Mouse (Mus musculus) testis, adult 2 months (tissue): ENCODE data around the gene Cldn11. TPM values are rescaled to one million over a fixed set of nuclear protein-coding genes. Genes with fewer than 3 reads are reported as not detected.

Source experiments
- H3K27ac ChIP-seq: fragments of 200-500 bp; 2 replicates; pipeline ENCODE4 v1.5.1; 2012; ENCODE audit warnings: low read depth, low read length; ENCODE audit not compliant: control insufficient read depth, insufficient read depth
- H3K27me3 ChIP-seq: fragments of 200-500 bp; 2 replicates; pipeline ENCODE4 v1.6.1; 2012; ENCODE audit warnings: mild to moderate bottlenecking, low read length, moderate library complexity; ENCODE audit not compliant: control insufficient read depth, insufficient read depth
- H3K36me3 ChIP-seq: fragments of 200-500 bp; 2 replicates; pipeline ENCODE4 v1.6.1; 2012; ENCODE audit warnings: mild to moderate bottlenecking, low read length; ENCODE audit not compliant: control insufficient read depth, insufficient read depth
- H3K4me1 ChIP-seq: fragments of 200-500 bp; 2 replicates; pipeline ENCODE4 v1.6.1; 2012; ENCODE audit warnings: low read length; ENCODE audit not compliant: control insufficient read depth, insufficient read depth
- H3K4me3 ChIP-seq: fragments of 200-500 bp; 2 replicates; pipeline ENCODE4 v1.5.1; 2012; ENCODE audit warnings: low read depth, mild to moderate bottlenecking, low read length, moderate library complexity, mixed read lengths; ENCODE audit not compliant: control insufficient read depth
- CTCF ChIP-seq: fragments of 200-500 bp; IDR thresholded peaks from 2 replicates; pipeline ENCODE4 v1.5.1; 2012; ENCODE audit warnings: low read depth, mild to moderate bottlenecking, inconsistent platforms, low read length, moderate library complexity; ENCODE audit not compliant: control insufficient read depth, insufficient read depth, insufficient replicate concordance
- POLR2A ChIP-seq: fragments of 200-500 bp; IDR thresholded peaks from 2 replicates; pipeline ENCODE4 v1.6.1; 2012; ENCODE audit warnings: low read depth, mild to moderate bottlenecking, inconsistent platforms, low read length, moderate library complexity; ENCODE audit not compliant: control insufficient read depth
- polyA plus RNA-seq: library from polyadenylated mRNA; depleted of rRNA; stranded (reverse); fragments of >200 nt; gene quantifications from 2 replicates; pipeline ENCODE4 v1.2.3, GENCODE M21; 2012

The Cldn11 gene
- polyA plus RNA-seq, 1 experiment = 115 TPM

DNA sequence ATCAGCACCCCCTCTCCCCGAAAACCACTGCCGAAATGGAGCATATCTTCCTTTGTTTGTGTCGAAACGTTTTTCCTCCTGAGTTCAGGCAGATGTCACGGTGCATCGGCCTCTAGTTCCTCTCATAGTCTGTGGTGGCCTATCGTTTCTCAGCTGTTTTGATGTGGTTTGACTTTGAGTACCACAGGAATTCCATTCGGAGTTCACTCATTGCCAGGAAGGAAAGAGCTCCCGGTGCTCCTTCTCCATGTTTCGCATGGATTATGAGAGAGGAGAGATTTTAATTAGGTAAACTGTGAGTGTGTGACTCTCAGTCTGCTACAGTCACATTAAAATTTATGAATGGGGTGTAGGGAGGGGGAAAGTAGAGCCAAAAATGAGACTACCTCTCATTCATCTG lies 10.3 kb downstream of the Cldn11 start:
- Histone ChIP-seq H3K36me3 (no peaks in the 10 kb centered on the region), H3K27ac (no peak overlapping the region; the same call in 1 of the 2 replicates), H3K4me3 (no peak overlapping the region), H3K4me1 (peaks cover 3% of the 10 kb centered on the region; the same call in 1 of the 2 replicates), H3K27me3 (no peaks in the 10 kb centered on the region)
- TF ChIP-seq CTCF (no peak), POLR2A (no peak)

DNA sequence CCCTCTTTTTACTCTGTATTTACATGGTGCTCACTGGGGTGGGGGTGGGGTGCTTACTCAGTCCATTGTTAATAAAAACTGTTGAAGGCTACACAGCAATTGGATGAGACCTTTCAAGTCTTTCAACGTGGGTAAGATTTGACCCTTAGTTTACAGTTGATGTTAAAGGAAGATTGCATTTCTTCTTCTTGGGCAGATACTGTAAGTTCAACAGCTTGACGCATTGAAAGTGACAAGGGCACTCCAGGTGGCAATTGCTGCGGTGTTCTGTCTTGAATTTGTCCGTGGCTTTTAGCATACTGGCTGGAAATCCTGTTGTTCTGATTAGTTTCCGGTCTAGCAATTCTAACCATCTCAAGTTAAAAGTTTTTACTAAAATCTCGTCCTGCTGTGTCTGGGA lies 11.6 kb downstream of the Cldn11 start:
- Histone ChIP-seq H3K36me3 (no peaks in the 10 kb centered on the region), H3K27me3 (no peaks in the 10 kb centered on the region), H3K4me1 (peaks cover 3% of the 10 kb centered on the region; the same call in 1 of the 2 replicates), H3K4me3 (no peak overlapping the region), H3K27ac (no peak overlapping the region)
- TF ChIP-seq POLR2A (no peak), CTCF (no peak)

GRCm38 (mm10) chr3:31162860-31163259 lies 13.1 kb downstream of the Cldn11 start:
- H3K27ac ChIP-seq = no peak overlapping the region
- no peaks in the 10 kb centered on the region for H3K27me3 ChIP-seq
- TF ChIP-seq CTCF = no peak
- TF ChIP-seq POLR2A = no peak
- H3K4me1 ChIP-seq = peaks cover 3% of the 10 kb centered on the region; the same call in 1 of the 2 replicates
- H3K36me3 ChIP-seq = no peaks in the 10 kb centered on the region
- H3K4me3 ChIP-seq = no peak overlapping the region

DNA sequence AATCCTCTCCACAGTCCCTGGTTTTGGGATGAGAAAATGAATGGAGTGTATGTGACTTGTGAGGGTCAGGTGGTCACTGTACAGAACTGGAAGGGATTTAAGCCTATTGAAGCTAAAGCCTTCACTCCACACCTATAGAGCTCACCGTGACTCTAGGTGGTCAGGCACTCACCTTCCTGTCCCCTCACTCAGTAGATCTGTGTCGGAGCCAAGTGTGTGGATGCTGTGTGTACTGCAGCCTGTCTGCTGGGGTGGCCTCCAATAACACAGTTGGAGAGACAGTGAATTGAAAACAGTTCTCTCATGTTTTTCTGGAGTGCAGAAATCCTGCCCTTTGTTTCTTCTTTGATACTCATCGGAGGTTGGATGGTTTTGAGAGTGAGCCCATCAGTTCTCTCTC lies 16.1 kb downstream of the Cldn11 start:
- Histone ChIP-seq H3K27me3 (no peaks in the 10 kb centered on the region), H3K4me3 (no peak overlapping the region), H3K4me1 (peaks cover 3% of the 10 kb centered on the region; the same call in 1 of the 2 replicates), H3K36me3 (no peaks in the 10 kb centered on the region), H3K27ac (no peak overlapping the region)
- no peak for TF ChIP-seq CTCF
- no peak for TF ChIP-seq POLR2A

- no peak for TF ChIP-seq POLR2A
- TF ChIP-seq CTCF = no peak
- H3K36me3 ChIP-seq = no peaks in the 10 kb centered on the region
- no peaks in the 10 kb centered on the region for H3K27me3 ChIP-seq
- no peak overlapping the region for H3K27ac ChIP-seq
- peaks cover 3% of the 10 kb centered on the region; the same call in 1 of the 2 replicates for H3K4me1 ChIP-seq
- no peak overlapping the region for H3K4me3 ChIP-seq
Measured at GRCm38 (mm10) chr3:31166365-31166871, 16.7 kb downstream of the Cldn11 start.

GRCm38 (mm10) chr3:31190342-31190741 lies 40.6 kb downstream of the Cldn11 start:
- TF ChIP-seq POLR2A (no peak), CTCF (no peak)
- H3K27me3 ChIP-seq = no peaks in the 10 kb centered on the region
- H3K4me3 ChIP-seq = no peak overlapping the region
- no peaks in the 10 kb centered on the region for H3K36me3 ChIP-seq
- H3K4me1 ChIP-seq = peaks cover 5% of the 10 kb centered on the region
- 0 out of 2 replicates have a peak overlapping the region, but pooled peaks have one; percentile 8 for H3K27ac ChIP-seq

DNA sequence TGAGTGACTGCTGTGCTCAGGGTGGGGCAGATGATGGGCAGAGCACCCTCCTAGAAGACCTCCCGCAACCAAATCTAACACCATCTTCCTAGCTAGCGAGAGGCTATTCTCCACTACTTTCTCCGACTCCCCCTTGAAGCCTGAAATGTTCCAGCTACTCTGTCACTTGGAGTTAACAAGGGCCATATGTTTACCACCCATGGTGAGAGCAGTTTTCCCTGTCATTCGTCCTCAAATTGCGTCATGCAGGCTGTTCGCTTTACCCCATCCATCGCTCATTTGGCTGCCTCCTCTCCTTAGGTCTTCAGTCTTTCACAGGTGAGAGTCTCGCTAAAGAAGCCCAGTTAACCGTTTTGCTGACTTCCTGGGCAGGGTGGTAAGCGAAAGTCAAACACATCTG lies 41.7 kb downstream of the Cldn11 start:
- H3K4me3 ChIP-seq = no peak overlapping the region
- no peaks in the 10 kb centered on the region for H3K36me3 ChIP-seq
- H3K27ac ChIP-seq = no peak overlapping the region; the same call in 1 of the 2 replicates
- TF ChIP-seq CTCF = no peak
- TF ChIP-seq POLR2A = no peak
- H3K27me3 ChIP-seq = no peaks in the 10 kb centered on the region
- H3K4me1 ChIP-seq = peaks cover 5% of the 10 kb centered on the region
